Mouse (Mus musculus): ENCODE measurements around the gene Ankzf1. TPM values are rescaled to one million over a fixed set of nuclear protein-coding genes. Genes with fewer than 3 reads are reported as not detected.

Ankzf1 gene
- polyA plus RNA-seq, 1 experiment, result 47.4 TPM

DNA sequence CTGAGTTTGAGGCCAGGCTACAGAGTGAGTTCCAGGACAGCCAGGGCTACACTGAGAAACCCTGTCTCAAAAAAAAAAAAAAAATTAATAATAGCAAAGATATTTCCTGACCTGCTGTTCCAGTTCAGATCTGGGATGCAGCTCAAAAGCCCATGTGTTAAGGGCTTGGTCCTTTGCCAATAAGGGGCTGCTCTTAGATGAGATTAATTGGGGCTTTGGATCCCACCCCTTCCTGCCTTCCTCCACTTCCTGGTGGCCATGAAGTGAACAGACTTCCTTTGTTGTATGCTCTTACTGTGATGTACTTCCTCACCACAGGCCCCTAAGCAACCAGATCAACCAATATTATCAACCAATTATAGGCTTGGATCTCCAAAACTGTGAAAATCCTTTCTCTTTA is 4.8 kb upstream of the Ankzf1 start:
- no peak overlapping the region for H3K4me3 ChIP-seq (ENCODE audit: insufficient read depth, low read length)
- H3K4me1 ChIP-seq (ENCODE audit: control insufficient read depth, insufficient read depth, low read length), result 0 out of 2 replicates have a peak, but pooled peaks cover 1% of the 10 kb centered on the region
- TF ChIP-seq CTCF (IDR thresholded peaks at IDR 0.05; ENCODE audit: extremely low read depth, insufficient read depth, low read length) (no peak), POLR2A (IDR thresholded peaks at IDR 0.05; ENCODE audit: extremely low read depth, insufficient read depth, low read length) (no peak)
- H3K27ac ChIP-seq (ENCODE audit: insufficient read depth, low read length), result no peak overlapping the region

DNA sequence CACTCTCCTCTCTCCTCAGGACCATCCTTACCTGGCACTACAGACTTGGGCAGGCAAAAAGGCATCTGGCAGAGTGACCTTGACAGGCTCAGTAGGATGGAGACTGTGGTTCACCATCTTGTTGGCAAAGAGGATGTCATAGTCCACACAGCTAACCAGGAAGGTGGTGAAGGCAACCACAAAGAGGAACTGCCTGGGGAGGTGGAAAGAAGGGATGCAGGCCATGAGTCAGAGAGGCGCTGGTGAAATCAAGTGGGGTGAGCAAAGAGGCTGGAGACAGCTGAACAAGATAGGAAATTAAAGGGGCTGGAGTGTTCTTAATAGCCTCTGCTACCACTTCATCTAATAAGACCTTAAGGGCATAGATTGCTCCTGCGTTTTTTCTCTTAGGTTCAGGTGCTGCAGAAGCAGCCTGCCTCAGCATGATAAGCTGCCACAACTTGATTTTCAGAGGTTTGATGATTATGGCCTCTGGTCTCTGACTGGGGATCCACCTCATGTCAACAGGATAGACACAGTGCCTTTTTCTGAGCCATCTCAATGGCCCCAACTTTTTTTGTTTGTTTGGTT is 4.0 kb upstream of the Ankzf1 start:
- Histone ChIP-seq H3K4me1 (ENCODE audit: control insufficient read depth, insufficient read depth, low read length) (peaks cover 1% of the 10 kb centered on the region; the same call in 1 of the 2 replicates), H3K27ac (ENCODE audit: insufficient read depth, low read length) (no peak overlapping the region), H3K4me3 (ENCODE audit: insufficient read depth, low read length) (no peak overlapping the region)
- TF ChIP-seq POLR2A (IDR thresholded peaks at IDR 0.05; ENCODE audit: extremely low read depth, insufficient read depth, low read length) (no peak), CTCF (IDR thresholded peaks at IDR 0.05; ENCODE audit: extremely low read depth, insufficient read depth, low read length) (no peak)

DNA sequence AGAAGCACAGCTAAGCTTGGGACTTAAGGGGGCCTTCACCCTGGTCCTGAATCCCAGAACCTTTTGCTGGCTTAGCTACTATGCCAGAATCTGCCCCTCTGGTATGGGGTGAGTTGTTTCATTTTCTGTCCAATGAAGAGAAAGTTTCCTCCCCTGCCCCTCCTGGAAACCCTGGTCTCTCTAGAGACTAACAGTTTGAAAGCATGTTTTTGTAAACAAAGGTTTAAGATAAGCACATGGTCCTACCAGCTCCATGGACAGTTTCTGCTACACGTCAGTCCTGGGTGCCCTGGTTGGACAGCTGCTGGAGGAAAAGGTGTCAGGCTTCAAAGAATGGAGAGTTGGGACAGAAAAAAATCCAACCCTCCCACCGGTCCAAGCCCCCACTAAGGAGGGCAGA is 1.4 kb upstream of the Ankzf1 start:
- no peak for TF ChIP-seq CTCF (IDR thresholded peaks at IDR 0.05; ENCODE audit: extremely low read depth, insufficient read depth, low read length)
- no peak for TF ChIP-seq POLR2A (IDR thresholded peaks at IDR 0.05; ENCODE audit: extremely low read depth, insufficient read depth, low read length)
- Histone ChIP-seq H3K4me3 (ENCODE audit: insufficient read depth, low read length) (peak overlapping the region; percentile 93; the same call in 1 of the 2 replicates), H3K4me1 (ENCODE audit: control insufficient read depth, insufficient read depth, low read length) (peaks cover 3% of the 10 kb centered on the region; the same call in 1 of the 2 replicates), H3K27ac (ENCODE audit: insufficient read depth, low read length) (no peak overlapping the region)

DNA sequence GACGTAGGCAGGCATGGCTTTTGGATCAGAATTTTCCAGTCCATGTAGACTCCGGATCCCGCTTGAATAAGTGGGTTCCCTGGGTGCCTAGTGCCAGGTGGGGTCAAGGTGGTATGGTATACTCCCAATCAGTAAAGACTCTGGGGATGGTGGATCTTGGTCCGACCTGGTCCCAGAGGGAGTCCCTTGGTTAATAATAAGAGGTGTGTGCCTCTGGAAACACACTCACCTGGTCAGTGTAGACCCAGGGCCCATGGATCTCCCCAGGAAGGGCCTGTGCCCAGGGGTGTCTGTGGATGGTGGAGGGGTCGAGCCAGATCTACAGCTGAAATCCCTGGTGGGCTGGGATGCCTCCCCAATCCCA is 711 bp upstream of the Ankzf1 start:
- no peak for TF ChIP-seq POLR2A (IDR thresholded peaks at IDR 0.05; ENCODE audit: extremely low read depth, insufficient read depth, low read length)
- TF ChIP-seq CTCF (IDR thresholded peaks at IDR 0.05; ENCODE audit: extremely low read depth, insufficient read depth, low read length), result no peak
- Histone ChIP-seq H3K4me3 (ENCODE audit: insufficient read depth, low read length) (peak overlapping the region; percentile 93), H3K27ac (ENCODE audit: insufficient read depth, low read length) (0 out of 2 replicates have a peak overlapping the region, but pooled peaks have one; percentile 58), H3K4me1 (ENCODE audit: control insufficient read depth, insufficient read depth, low read length) (peaks cover 3% of the 10 kb centered on the region; the same call in 1 of the 2 replicates)

DNA sequence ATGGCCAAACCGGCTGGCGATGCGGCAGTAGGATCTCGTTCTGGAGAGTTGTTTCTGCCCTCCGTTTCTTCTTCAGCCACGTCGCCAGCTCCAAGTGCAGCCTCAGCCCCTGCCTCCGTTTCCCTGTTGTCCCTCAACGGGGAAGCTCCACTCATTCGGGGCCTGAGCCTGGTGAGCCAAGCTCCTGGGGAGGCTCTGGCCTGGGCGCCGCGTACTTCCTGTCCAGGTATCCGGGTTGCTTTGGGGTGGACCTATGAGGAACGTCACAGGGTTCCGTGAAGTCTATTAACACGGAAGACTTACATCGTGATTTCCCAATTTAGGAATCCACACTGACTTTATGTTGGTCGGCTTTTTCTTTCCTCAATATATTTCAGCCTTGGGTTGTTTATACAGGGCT is 501 bp downstream of the Ankzf1 start:
- Histone ChIP-seq H3K4me3 (ENCODE audit: insufficient read depth, low read length) (peak overlapping the region; percentile 93), H3K27ac (ENCODE audit: insufficient read depth, low read length) (peak overlapping the region; percentile 85), H3K4me1 (ENCODE audit: control insufficient read depth, insufficient read depth, low read length) (peaks cover 3% of the 10 kb centered on the region; the same call in 1 of the 2 replicates)
- TF ChIP-seq POLR2A (IDR thresholded peaks at IDR 0.05; ENCODE audit: extremely low read depth, insufficient read depth, low read length) (peak; percentile 14; the same call in 1 of the 2 replicates), CTCF (IDR thresholded peaks at IDR 0.05; ENCODE audit: extremely low read depth, insufficient read depth, low read length) (no peak)

DNA sequence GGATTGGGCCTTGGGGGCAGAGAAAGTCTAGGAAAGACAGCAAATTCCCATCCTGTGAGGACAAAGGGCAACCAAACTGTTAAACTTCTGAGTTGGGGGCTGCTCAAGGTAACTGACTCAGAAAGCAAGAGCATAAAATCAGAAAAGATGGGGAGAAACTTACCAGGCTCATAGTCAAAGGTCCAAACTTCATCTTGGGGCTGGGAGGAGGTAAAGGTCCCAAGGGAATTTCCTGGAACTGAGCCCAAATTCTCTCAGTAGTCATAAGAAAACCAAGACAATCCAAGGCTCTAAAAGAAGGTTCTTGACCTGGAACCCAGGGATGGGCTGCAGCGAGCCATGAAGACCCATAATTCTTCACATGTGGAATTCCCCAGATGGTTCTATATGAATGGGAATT is 9.3 kb downstream of the Ankzf1 start:
- Histone ChIP-seq H3K4me3 (ENCODE audit: insufficient read depth, low read length) (no peak overlapping the region), H3K27ac (ENCODE audit: insufficient read depth, low read length) (no peak overlapping the region), H3K4me1 (ENCODE audit: control insufficient read depth, insufficient read depth, low read length) (no peaks in the 10 kb centered on the region)
- TF ChIP-seq POLR2A (IDR thresholded peaks at IDR 0.05; ENCODE audit: extremely low read depth, insufficient read depth, low read length), result no peak
- no peak for TF ChIP-seq CTCF (IDR thresholded peaks at IDR 0.05; ENCODE audit: extremely low read depth, insufficient read depth, low read length)

DNA sequence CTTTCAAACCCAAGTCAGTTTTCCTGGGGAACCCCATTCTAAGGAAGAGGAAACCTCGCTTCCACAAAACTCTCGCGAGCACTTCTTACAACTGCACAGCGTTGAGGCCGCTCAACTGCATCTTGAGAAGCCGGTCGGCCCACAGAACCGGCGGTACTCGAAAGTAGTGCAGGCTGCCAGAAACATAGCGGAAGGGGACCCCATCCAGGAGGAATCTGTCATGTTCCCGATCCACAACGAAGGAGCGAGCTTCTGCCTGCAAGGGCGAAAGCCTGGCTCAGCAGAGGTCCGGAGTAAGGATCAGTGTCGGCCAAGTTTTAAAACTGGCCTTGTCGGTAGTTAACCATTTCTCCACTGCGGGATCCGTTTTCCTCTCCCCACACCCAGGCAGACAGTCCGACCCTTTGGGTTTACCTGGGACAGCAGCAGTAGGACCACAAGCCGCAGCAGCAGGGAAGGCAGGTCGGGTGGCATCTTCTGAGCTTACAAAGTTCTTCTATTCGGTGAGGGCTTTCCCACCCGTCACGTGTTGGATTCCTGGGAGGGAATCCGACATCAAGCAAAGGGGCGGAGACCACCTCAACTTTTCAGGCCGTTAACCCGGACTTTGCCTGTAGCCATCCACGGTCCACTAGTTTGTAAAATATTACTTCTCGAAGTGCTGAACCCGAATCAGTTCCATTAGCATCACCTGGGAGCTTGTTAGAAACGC is 17.2 kb downstream of the Ankzf1 start:
- Histone ChIP-seq H3K4me1 (ENCODE audit: control insufficient read depth, insufficient read depth, low read length) (peaks cover 7% of the 10 kb centered on the region; the same call in 1 of the 2 replicates), H3K4me3 (ENCODE audit: insufficient read depth, low read length) (peak overlapping the region; percentile 40), H3K27ac (ENCODE audit: insufficient read depth, low read length) (no peak overlapping the region)
- TF ChIP-seq POLR2A (IDR thresholded peaks at IDR 0.05; ENCODE audit: extremely low read depth, insufficient read depth, low read length), result no peak
- TF ChIP-seq CTCF (IDR thresholded peaks at IDR 0.05; ENCODE audit: extremely low read depth, insufficient read depth, low read length), result no peak

DNA sequence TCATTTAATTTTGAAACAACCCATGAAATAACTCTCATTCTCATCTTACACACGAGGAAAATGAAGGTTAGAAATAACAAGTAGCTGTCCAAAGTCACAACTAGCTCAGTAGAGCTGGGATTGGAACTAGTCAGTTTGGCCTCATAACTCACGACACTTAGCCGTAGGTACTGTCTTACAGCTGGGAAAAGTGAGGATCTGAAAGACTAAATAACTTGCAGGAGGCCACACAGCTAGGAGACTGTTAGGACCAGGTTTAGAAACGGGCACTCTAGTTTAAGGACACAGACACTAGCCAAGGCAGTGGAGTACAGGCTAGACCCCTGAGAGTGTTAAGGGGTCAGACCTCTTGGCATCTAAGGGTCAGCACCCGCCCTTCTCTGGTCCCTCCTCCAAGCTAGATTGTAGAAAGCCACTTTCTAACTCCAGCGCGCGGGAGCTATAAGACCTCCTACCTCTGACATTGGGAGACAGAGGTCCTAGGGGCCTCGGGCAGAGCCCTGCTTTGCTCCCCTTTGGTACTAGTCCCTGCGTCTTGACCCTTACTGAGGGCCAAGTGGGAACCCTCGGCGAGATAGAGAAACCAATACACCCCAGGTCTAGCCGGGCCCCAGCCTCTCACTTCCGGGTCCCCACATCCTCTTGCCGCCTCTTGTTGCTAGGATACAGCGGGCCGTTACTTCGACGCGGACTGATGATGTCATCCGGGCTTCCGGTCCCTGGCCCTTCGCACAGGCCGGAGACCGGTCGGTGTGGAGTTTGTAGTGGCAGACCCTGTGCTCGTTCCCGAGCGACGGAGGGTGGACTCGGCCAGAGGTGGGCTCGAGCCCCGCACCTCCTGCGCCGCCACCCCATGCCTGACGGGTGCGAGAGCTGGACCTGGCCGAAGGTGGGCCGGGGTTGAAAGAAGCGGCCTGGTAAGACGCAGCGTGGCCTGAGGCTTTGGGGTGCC is 18.5 kb downstream of the Ankzf1 start, which contains the start of the genes Glb1l and Stk16:
Gene Glb1l, minus strand, starts transcription at position 678 of the 952 bp plus-strand sequence.
Gene Stk16, plus strand, starts transcription at position 703 of the 952 bp plus-strand sequence.
- H3K27ac ChIP-seq (ENCODE audit: insufficient read depth, low read length), result peak within 1 kb of the TSS; percentile 36; the same call in 1 of the 2 replicates
- TF ChIP-seq CTCF (IDR thresholded peaks at IDR 0.05; ENCODE audit: extremely low read depth, insufficient read depth, low read length) (no peak), POLR2A (IDR thresholded peaks at IDR 0.05; ENCODE audit: extremely low read depth, insufficient read depth, low read length) (peak; percentile 73)
- peak within 1 kb of the TSS; percentile 84 for H3K4me3 ChIP-seq (ENCODE audit: insufficient read depth, low read length)
- H3K4me1 ChIP-seq (ENCODE audit: control insufficient read depth, insufficient read depth, low read length), result peaks cover 7% of the 10 kb centered on the region; the same call in 1 of the 2 replicates

DNA sequence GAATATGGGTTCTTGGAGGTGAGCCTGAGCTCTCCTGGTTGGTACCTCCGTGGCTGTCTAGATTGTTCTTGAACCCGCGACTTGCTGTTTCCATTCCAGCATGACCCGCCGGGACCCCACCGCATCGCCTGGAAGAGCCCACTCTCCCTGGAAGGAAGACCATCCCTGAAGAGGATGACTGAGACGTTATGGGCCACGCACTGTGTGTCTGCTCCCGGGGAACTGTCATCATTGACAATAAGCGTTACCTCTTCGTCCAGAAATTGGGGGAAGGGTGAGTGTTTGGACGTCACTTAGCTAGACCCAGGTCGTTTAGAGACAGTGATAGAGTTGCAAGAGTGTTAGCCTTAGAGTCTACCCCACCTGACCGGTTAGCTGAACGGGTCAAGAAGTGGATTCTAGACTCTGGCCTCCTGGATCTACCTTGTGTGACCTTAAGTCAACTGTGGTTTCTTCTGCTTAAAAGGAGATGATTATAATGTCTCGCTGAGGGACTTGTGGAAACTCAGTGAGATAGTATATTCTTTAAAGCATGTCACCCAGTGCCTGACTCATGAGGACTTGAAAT is 19.3 kb downstream of the Ankzf1 start:
- H3K27ac ChIP-seq (ENCODE audit: insufficient read depth, low read length), result no peak overlapping the region
- H3K4me1 ChIP-seq (ENCODE audit: control insufficient read depth, insufficient read depth, low read length), result peaks cover 10% of the 10 kb centered on the region
- H3K4me3 ChIP-seq (ENCODE audit: insufficient read depth, low read length), result peak overlapping the region; percentile 84
- TF ChIP-seq CTCF (IDR thresholded peaks at IDR 0.05; ENCODE audit: extremely low read depth, insufficient read depth, low read length) (no peak), POLR2A (IDR thresholded peaks at IDR 0.05; ENCODE audit: extremely low read depth, insufficient read depth, low read length) (no peak)
